Mouse (Mus musculus): ENCODE measurements around the gene Acap1.

GRCm38 (mm10) chr11:69865561-69865960 is 29.8 kb downstream of the Acap1 start:
- no peak for TF ChIP-seq POLR2A (IDR thresholded peaks at IDR 0.05; ENCODE audit: low read depth, low read length)
- no peak for TF ChIP-seq CTCF (IDR thresholded peaks at IDR 0.05; ENCODE audit: extremely low read depth, insufficient read depth, insufficient read length, insufficient replicate concordance)

Data from spleen, adult 2 months (tissue).